Mouse (Mus musculus): ENCODE results near the gene Tnnc1.

- TF ChIP-seq CTCF (IDR thresholded peaks at IDR 0.05; ENCODE audit: extremely low read depth, insufficient read depth, insufficient read length, insufficient replicate concordance) (no peak), POLR2A (IDR thresholded peaks at IDR 0.05; ENCODE audit: low read depth, low read length) (no peak)
These were observed 12.6 kb upstream of the Tnnc1 start for GRCm38 (mm10) chr14:31195521-31195920.

All from spleen, adult 2 months (tissue).